Mouse (Mus musculus) midbrain, embryonic 14.5 days (tissue): Measurements from ENCODE around the gene Foxj1. TPM values are rescaled to one million over a fixed set of nuclear protein-coding genes. Genes with fewer than 3 reads are reported as not detected.

ENCODE experiments used
- ATAC-seq: fragments of 200-750 bp; cut with Nextera tagmentation; 2 replicates; pipeline ENCODE4 v1.8.0; 2017; ENCODE audit warnings: moderate number of reproducible peaks, moderate library complexity; ENCODE audit not compliant: low FRiP score, low TSS enrichment
- DNase-seq: peaks from one replicate; pipeline ENCODE4 v3.0.0-alpha.2; 2015
- H3K27ac ChIP-seq: fragments of 300-500 bp; sonication (generic); replicated peaks from 2 replicates; pipeline ENCODE4 v1.5.1; 2014; ENCODE audit warnings: mild to moderate bottlenecking, low read depth, low read length, moderate library complexity
- H3K27me3 ChIP-seq: fragments of 300-500 bp; sonication (generic); 2 replicates; pipeline ENCODE4 v1.6.1; 2014; ENCODE audit warnings: low read length, control low read depth, mixed read lengths; ENCODE audit not compliant: control insufficient read depth, insufficient read depth
- H3K36me3 ChIP-seq: fragments of 300-500 bp; sonication (generic); 2 replicates; pipeline ENCODE4 v1.6.1; 2014; ENCODE audit warnings: low read length, control low read depth; ENCODE audit not compliant: control insufficient read depth, insufficient read depth
- H3K4me1 ChIP-seq: fragments of 300-500 bp; sonication (generic); 2 replicates; pipeline ENCODE4 v1.6.1; 2014; ENCODE audit warnings: mild to moderate bottlenecking, antibody characterized with exemption, low read length, control low read depth; ENCODE audit not compliant: control insufficient read depth, insufficient read depth
- H3K4me2 ChIP-seq: fragments of 300-500 bp; sonication (generic); 2 replicates; pipeline ENCODE4 v1.6.1; 2014; ENCODE audit warnings: mild to moderate bottlenecking, low read length, moderate library complexity
- H3K4me3 ChIP-seq: fragments of 300-500 bp; sonication (generic); replicated peaks from 2 replicates; pipeline ENCODE4 v1.5.1; 2014; ENCODE audit warnings: low read depth, low read length
- H3K9ac ChIP-seq: fragments of 300-500 bp; sonication (generic); replicated peaks from 2 replicates; pipeline ENCODE4 v1.6.1; 2014; ENCODE audit warnings: mild to moderate bottlenecking, low read length, moderate library complexity
- H3K9me3 ChIP-seq: fragments of 300-500 bp; sonication (generic); 2 replicates; pipeline ENCODE4 v1.6.1; 2016; ENCODE audit warnings: low read length, control low read depth, mixed read lengths; ENCODE audit not compliant: control insufficient read depth
- WGBS: fragments of 180-500 bp; shearing (Covaris S2); extraction: QIAGEN DNeasy Blood & Tissue Kit; methylation state at CpG from one replicate; pipeline ENCODE4 v1.1.7; 2014; 5-methylcytosine and 5-hydroxymethylcytosine counted together
- polyA plus RNA-seq: library from polyadenylated mRNA; unstranded; fragments of >200 nt; fragmentation: Nextera tagmentation; extraction: Ambion mirVana; gene quantifications from 2 replicates; pipeline ENCODE4 v1.2.1, GENCODE M21; 2014

The Foxj1 gene
- polyA plus RNA-seq, 1 experiment from 2014 or later = 9.2 TPM

- 5% methylated on average over 26 of the region's 26 CpGs for WGBS
- H3K27me3 ChIP-seq = peaks cover 15% of the 10 kb centered on the region
- peak overlapping the region; percentile 34; the same call in 1 of the 2 replicates for H3K9ac ChIP-seq
- H3K27ac ChIP-seq = no peak overlapping the region
- peaks cover 12% of the 10 kb centered on the region for H3K36me3 ChIP-seq
- H3K4me2 ChIP-seq = peak overlapping the region; percentile 96
- DNase-seq (no peak), ATAC-seq (no peak)
- H3K4me1 ChIP-seq = peaks cover 58% of the 10 kb centered on the region
- peak overlapping the region; percentile 44 for H3K4me3 ChIP-seq
- no peaks in the 10 kb centered on the region for H3K9me3 ChIP-seq
Observed at GRCm38 (mm10) chr11:116334417-116334782, 799 bp downstream of the Foxj1 start.

GRCm38 (mm10) chr11:116333526-116334416, 1.4 kb downstream of the Foxj1 start:
- DNase-seq = peak; percentile 35
- WGBS = 27% methylated on average over 31 of the region's 31 CpGs

GRCm38 (mm10) chr11:116332983-116333270, 2.3 kb downstream of the Foxj1 start:
- no peak for DNase-seq
- Histone ChIP-seq H3K4me3 (no peak overlapping the region), H3K4me2 (peak overlapping the region; percentile 96), H3K27me3 (peaks cover 15% of the 10 kb centered on the region), H3K36me3 (0 out of 2 replicates have a peak, but pooled peaks cover 4% of the 10 kb centered on the region), H3K9ac (no peak overlapping the region), H3K27ac (0 out of 2 replicates have a peak overlapping the region, but pooled peaks have one; percentile 32), H3K4me1 (peaks cover 67% of the 10 kb centered on the region), H3K9me3 (no peaks in the 10 kb centered on the region)
- ATAC-seq = no peak
- WGBS = 59% methylated on average over 3 of the region's 3 CpGs

More at GRCm38 (mm10) chr11:116333526-116334416, 1.4 kb downstream of the Foxj1 start:
- ATAC-seq = no peak
- no peak overlapping the region for H3K27ac ChIP-seq
- peaks cover 11% of the 10 kb centered on the region; the same call in 1 of the 2 replicates for H3K36me3 ChIP-seq
- H3K9me3 ChIP-seq = no peaks in the 10 kb centered on the region
- peak overlapping the region; percentile 34; the same call in 1 of the 2 replicates for H3K9ac ChIP-seq
- peak overlapping the region; percentile 96 for H3K4me2 ChIP-seq
- peaks cover 15% of the 10 kb centered on the region for H3K27me3 ChIP-seq
- H3K4me1 ChIP-seq = peaks cover 64% of the 10 kb centered on the region
- H3K4me3 ChIP-seq = peak overlapping the region; percentile 44

- Histone ChIP-seq H3K4me1 (peaks cover 67% of the 10 kb centered on the region), H3K4me2 (peak overlapping the region; percentile 96)
- peak; percentile 78 for DNase-seq
Observed at GRCm38 (mm10) chr11:116332232-116332982, 2.8 kb downstream of the Foxj1 start.

GRCm38 (mm10) chr11:116330211-116330518, 5.0 kb downstream of the Foxj1 start:
- 42% methylated on average over 7 of the region's 7 CpGs for WGBS
- H3K4me3 ChIP-seq = no peak overlapping the region
- H3K36me3 ChIP-seq = no peaks in the 10 kb centered on the region
- peak overlapping the region; percentile 85 for H3K27ac ChIP-seq
- H3K27me3 ChIP-seq = peaks cover 15% of the 10 kb centered on the region
- H3K9me3 ChIP-seq = no peaks in the 10 kb centered on the region
- DNase-seq (no peak), ATAC-seq (no peak)
- peaks cover 60% of the 10 kb centered on the region for H3K4me1 ChIP-seq
- no peak overlapping the region for H3K4me2 ChIP-seq
- H3K9ac ChIP-seq = peak overlapping the region; percentile 16; the same call in 1 of the 2 replicates

More at GRCm38 (mm10) chr11:116332232-116332982, 2.8 kb downstream of the Foxj1 start:
- Histone ChIP-seq H3K27me3 (peaks cover 15% of the 10 kb centered on the region), H3K9me3 (no peaks in the 10 kb centered on the region), H3K36me3 (no peaks in the 10 kb centered on the region), H3K27ac (peak overlapping the region; percentile 63), H3K9ac (no peak overlapping the region), H3K4me3 (no peak overlapping the region)
- WGBS = 10% methylated on average over 19 of the region's 19 CpGs
- ATAC-seq = peak; percentile 46

- ATAC-seq (peak; percentile 77), DNase-seq (peak; percentile 82)
- Histone ChIP-seq H3K9me3 (no peaks in the 10 kb centered on the region), H3K27me3 (peaks cover 10% of the 10 kb centered on the region), H3K4me2 (no peak overlapping the region; the same call in 1 of the 2 replicates), H3K9ac (peak overlapping the region; percentile 23; the same call in 1 of the 2 replicates), H3K27ac (peak overlapping the region; percentile 85), H3K4me1 (peaks cover 54% of the 10 kb centered on the region), H3K4me3 (no peak overlapping the region), H3K36me3 (no peaks in the 10 kb centered on the region)
- 24% methylated on average over 18 of the region's 18 CpGs for WGBS
Observed at GRCm38 (mm10) chr11:116329314-116330210, 5.6 kb downstream of the Foxj1 start.

- Histone ChIP-seq H3K4me3 (no peak overlapping the region), H3K4me2 (no peak overlapping the region), H3K9me3 (no peaks in the 10 kb centered on the region), H3K36me3 (no peaks in the 10 kb centered on the region), H3K27me3 (no peaks in the 10 kb centered on the region), H3K4me1 (peaks cover 30% of the 10 kb centered on the region), H3K27ac (no peak overlapping the region), H3K9ac (no peak overlapping the region)
- DNase-seq = no peak
- 81% methylated on average over 7 of the region's 7 CpGs for WGBS
- ATAC-seq = no peak
Observed at GRCm38 (mm10) chr11:116326963-116327603, 8.1 kb downstream of the Foxj1 start.
